Mouse (Mus musculus) liver, adult 2 months (tissue): ENCODE data around the gene Rhoc. TPM values are rescaled to one million over a fixed set of nuclear protein-coding genes. Genes with fewer than 3 reads are reported as not detected.

ENCODE experiments used
- DNase-seq: peaks from one replicate; pipeline ENCODE4 v3.0.0-alpha.2; 2011; ENCODE audit warnings: low read depth, low spot score; ENCODE audit errors: extremely low read depth
- H3K27ac ChIP-seq: fragments of 200-500 bp; replicated peaks from 2 replicates; pipeline ENCODE4 v1.5.1; 2012; ENCODE audit warnings: low read depth, mild to moderate bottlenecking, control low read depth, inconsistent platforms, low read length; ENCODE audit not compliant: insufficient read depth
- H3K27me3 ChIP-seq: fragments of 200-500 bp; 2 replicates; pipeline ENCODE4 v1.6.1; 2012; ENCODE audit warnings: mild to moderate bottlenecking, moderate library complexity, low read length, inconsistent platforms; ENCODE audit not compliant: control insufficient read depth, insufficient read depth
- H3K36me3 ChIP-seq: fragments of 200-500 bp; 2 replicates; pipeline ENCODE4 v1.6.1; 2012; ENCODE audit warnings: low read length, inconsistent platforms; ENCODE audit not compliant: control insufficient read depth, insufficient read depth
- H3K4me1 ChIP-seq: fragments of 200-500 bp; 2 replicates; pipeline ENCODE4 v1.6.1; 2011; ENCODE audit warnings: low read length; ENCODE audit not compliant: control insufficient read depth, insufficient read depth
- H3K4me3 ChIP-seq: fragments of 200-500 bp; 2 replicates; pipeline ENCODE4 v1.5.1; 2011; ENCODE audit warnings: low read depth, mild to moderate bottlenecking, control low read depth, low read length, moderate library complexity; ENCODE audit not compliant: insufficient read depth
- H3K79me2 ChIP-seq: fragments of 200-500 bp; 2 replicates; pipeline ENCODE4 v1.6.1; 2012; ENCODE audit warnings: inconsistent platforms, mild to moderate bottlenecking, low read length, moderate library complexity; ENCODE audit not compliant: control insufficient read depth, insufficient read depth
- H3K9ac ChIP-seq: fragments of 200-500 bp; 2 replicates; pipeline ENCODE4 v1.6.1; 2012; ENCODE audit warnings: low read depth, mild to moderate bottlenecking, control low read depth, inconsistent platforms, low read length
- CTCF ChIP-seq: fragments of 200-500 bp; IDR thresholded peaks from 2 replicates; pipeline ENCODE4 v1.5.1; 2011; ENCODE audit warnings: low read depth, low read length, control low read depth
- POLR2A ChIP-seq: fragments of 200-500 bp; IDR thresholded peaks from 2 replicates; pipeline ENCODE4 v1.6.1; 2011; ENCODE audit warnings: low read length, control low read depth; ENCODE audit not compliant: insufficient read depth; ENCODE audit errors: extremely low read depth
- WGBS: fragments of 180-500 bp; shearing (Covaris S2); methylation state at CpG from one replicate; pipeline ENCODE4 v1.1.7; 2018; 5-methylcytosine and 5-hydroxymethylcytosine counted together
- polyA plus RNA-seq: library from polyadenylated mRNA; depleted of rRNA; stranded (reverse); fragments of >200 nt; gene quantifications from 2 replicates; pipeline ENCODE4 v1.2.3, GENCODE M21; 2012
- total RNA-seq: library from RNA; depleted of rRNA; stranded (reverse); fragments of >200 nt; gene quantifications from 2 replicates; pipeline ENCODE4 v1.2.3, GENCODE M21; 2014

Rhoc gene
- total and polyA plus RNA-seq, 2 experiments, result 10.0 to 11.7 TPM

- H3K36me3 ChIP-seq, result no peaks in the 10 kb centered on the region
- peaks cover 9% of the 10 kb centered on the region for H3K27me3 ChIP-seq
- no peak within 1 kb of the TSS for H3K27ac ChIP-seq
- 5% methylated on average over 56 of the region's 56 CpGs for WGBS
- H3K4me1 ChIP-seq, result peaks cover 5% of the 10 kb centered on the region; the same call in 1 of the 2 replicates
- no peaks in the 10 kb centered on the region for H3K79me2 ChIP-seq
- DNase-seq, result no peak
- peak within 1 kb of the TSS; percentile 62; the same call in 1 of the 2 replicates for H3K4me3 ChIP-seq
- peak within 1 kb of the TSS; percentile 55 for H3K9ac ChIP-seq
- TF ChIP-seq CTCF (no peak), POLR2A (no peak)
These were observed 7.4 kb upstream of the Rhoc start, which contains the start of gene Ppm1j for GRCm38 (mm10) chr3:104780561-104781420. TSS of gene Ppm1j (plus strand) at chr3:104781056.

GRCm38 (mm10) chr3:104781471-104781903 lies 6.7 kb upstream of the Rhoc start, which contains the start of gene Fam19a3:
TSS of gene Fam19a3 (minus strand) at chr3:104781840.
- peaks cover 9% of the 10 kb centered on the region for H3K27me3 ChIP-seq
- H3K36me3 ChIP-seq, result no peaks in the 10 kb centered on the region
- no peak for DNase-seq
- peaks cover 5% of the 10 kb centered on the region; the same call in 1 of the 2 replicates for H3K4me1 ChIP-seq
- TF ChIP-seq POLR2A (no peak), CTCF (no peak)
- peak within 1 kb of the TSS; percentile 55 for H3K9ac ChIP-seq
- WGBS, result 2% methylated on average over 26 of the region's 26 CpGs
- H3K27ac ChIP-seq, result no peak within 1 kb of the TSS
- no peaks in the 10 kb centered on the region for H3K79me2 ChIP-seq
- H3K4me3 ChIP-seq, result peak within 1 kb of the TSS; percentile 62; the same call in 1 of the 2 replicates

GRCm38 (mm10) chr3:104782061-104782681 lies 6.0 kb upstream of the Rhoc start:
- no peak overlapping the region; the same call in 1 of the 2 replicates for H3K4me3 ChIP-seq
- H3K4me1 ChIP-seq, result peaks cover 5% of the 10 kb centered on the region; the same call in 1 of the 2 replicates
- WGBS, result 26% methylated on average over 12 of the region's 12 CpGs
- H3K79me2 ChIP-seq, result no peaks in the 10 kb centered on the region
- H3K36me3 ChIP-seq, result no peaks in the 10 kb centered on the region
- H3K27ac ChIP-seq, result no peak overlapping the region
- H3K27me3 ChIP-seq, result peaks cover 9% of the 10 kb centered on the region
- no peak overlapping the region for H3K9ac ChIP-seq
- TF ChIP-seq CTCF (no peak), POLR2A (no peak)
- DNase-seq, result no peak

DNA sequence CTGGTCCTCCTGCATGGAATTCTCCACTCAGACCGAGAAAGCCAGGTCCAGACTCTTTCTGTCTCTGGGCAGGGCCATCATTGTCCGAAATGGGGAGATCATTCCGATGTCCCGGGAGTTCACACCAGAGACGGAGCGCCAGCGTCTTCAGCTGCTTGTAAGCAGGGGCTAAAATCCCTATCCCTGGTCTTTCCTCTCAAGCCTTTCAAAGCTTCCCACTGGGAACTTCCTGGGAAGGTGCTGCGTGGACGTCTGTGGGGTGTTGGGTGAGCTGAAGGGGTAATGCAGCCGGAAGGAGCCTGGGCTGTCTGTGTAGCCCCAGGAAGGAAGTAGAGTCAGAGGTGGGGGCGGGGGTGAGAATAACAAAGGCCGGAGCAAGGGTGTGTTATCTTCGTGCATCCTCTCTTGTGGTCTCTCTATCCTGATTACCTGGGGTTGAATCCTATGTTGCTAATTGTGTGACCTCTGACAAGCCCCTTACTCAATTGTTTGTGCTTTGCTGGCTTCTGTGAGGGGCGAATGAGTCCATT lies 4.1 kb upstream of the Rhoc start:
- Histone ChIP-seq H3K27me3 (peaks cover 7% of the 10 kb centered on the region), H3K79me2 (no peaks in the 10 kb centered on the region), H3K27ac (no peak overlapping the region), H3K9ac (no peak overlapping the region), H3K4me3 (no peak overlapping the region), H3K36me3 (no peaks in the 10 kb centered on the region), H3K4me1 (peaks cover 5% of the 10 kb centered on the region; the same call in 1 of the 2 replicates)
- TF ChIP-seq POLR2A, result no peak
- no peak for TF ChIP-seq CTCF
- no peak for DNase-seq
- 66% methylated on average over 14 of the region's 14 CpGs for WGBS

GRCm38 (mm10) chr3:104785284-104785683 lies 2.9 kb upstream of the Rhoc start:
- no peak overlapping the region for H3K9ac ChIP-seq
- H3K79me2 ChIP-seq, result no peaks in the 10 kb centered on the region
- H3K27ac ChIP-seq, result no peak overlapping the region
- H3K27me3 ChIP-seq, result peaks cover 5% of the 10 kb centered on the region
- peaks cover 12% of the 10 kb centered on the region for H3K4me1 ChIP-seq
- TF ChIP-seq CTCF, result no peak
- TF ChIP-seq POLR2A, result no peak
- H3K36me3 ChIP-seq, result no peaks in the 10 kb centered on the region
- no peak overlapping the region for H3K4me3 ChIP-seq
- WGBS, result 90% methylated on average over 6 of the region's 6 CpGs
- no peak for DNase-seq
